Mouse (Mus musculus) C2C12 (cell line): ENCODE measurements at regions not wholly inside any gene's neighbourhood (a gene's known extent, or its start where the extent isn't known, plus 50 kb on each side); places are given as distances from the start of the nearest gene placed in this dataset.

Experiments
- CTCF ChIP-seq: IDR thresholded peaks from one replicate; pipeline ENCODE4 v1.5.1; 2011; ENCODE audit not compliant: control insufficient read depth, insufficient read depth, insufficient read length
- FOSL1 ChIP-seq: IDR thresholded peaks from one replicate; pipeline ENCODE4 v1.8.0; 2011; ENCODE audit warnings: mild to moderate bottlenecking, low read length; ENCODE audit not compliant: poor library complexity, insufficient read depth, severe bottlenecking
- MAX ChIP-seq: IDR thresholded peaks from one replicate; pipeline ENCODE4 v1.6.1; 2011; ENCODE audit warnings: mild to moderate bottlenecking, control low read depth
- MYOD1 ChIP-seq: IDR thresholded peaks from one replicate; pipeline ENCODE4 v1.6.1; 2011; ENCODE audit warnings: low read depth; ENCODE audit not compliant: control insufficient read depth, insufficient read length
- MYOG ChIP-seq: IDR thresholded peaks from one replicate; pipeline ENCODE4 v1.6.1; 2011; ENCODE audit not compliant: control insufficient read depth, insufficient read length; ENCODE audit errors: extremely low read depth

- no peak for TF ChIP-seq CTCF
- no peak for TF ChIP-seq FOSL1
- no peak for TF ChIP-seq MAX
- TF ChIP-seq MYOD1: no peak
- TF ChIP-seq MYOG: no peak
Observed at GRCm38 (mm10) chr5:101190976-101191375, 345.5 kb downstream of the Gpat3 start.
